Mouse (Mus musculus) MEL (cell line): ENCODE results near the gene Ppa1.

Experiments used
- CTCF ChIP-seq, 3 experiments: IDR thresholded peaks in 2 of 3; conservative IDR thresholded peaks in 1 of 3; 2 replicates each; pipeline ENCODE4 v1.5.1; 2011 to 2012; ENCODE audit warnings: low read length in 3 of 3, low read depth in 2 of 3, mild to moderate bottlenecking in 2 of 3, improper control_type of control experiment in 1 of 3, inconsistent platforms in 1 of 3, mixed read lengths in 1 of 3, moderate library complexity in 1 of 3; ENCODE audit not compliant: control insufficient read depth in 1 of 3, insufficient read depth in 1 of 3, poor library complexity in 1 of 3, severe bottlenecking in 1 of 3
- ELF1 ChIP-seq: IDR thresholded peaks from 2 replicates; pipeline ENCODE4 v1.6.1; 2014; ENCODE audit warnings: low read depth, mild to moderate bottlenecking, inconsistent platforms, low read length, improper control_type of control experiment, moderate library complexity
- GABPA ChIP-seq: IDR thresholded peaks from 2 replicates; pipeline ENCODE4 v1.6.1; 2012; ENCODE audit warnings: low read depth, mild to moderate bottlenecking, inconsistent platforms, low read length, improper control_type of control experiment, moderate library complexity
- GATA1 ChIP-seq: IDR thresholded peaks from 2 replicates; pipeline ENCODE4 v1.6.1; 2011; ENCODE audit warnings: low read depth, low read length, improper control_type of control experiment
- MYB ChIP-seq: IDR thresholded peaks from 2 replicates; pipeline ENCODE4 v1.6.1; 2011; ENCODE audit warnings: mild to moderate bottlenecking, low read depth, low read length, improper control_type of control experiment
- NELFE ChIP-seq: IDR thresholded peaks from 2 replicates; pipeline ENCODE4 v1.6.1; 2011; ENCODE audit warnings: low read depth, low read length, improper control_type of control experiment
- POLR2A ChIP-seq, 2 experiments: IDR thresholded peaks; 2 replicates each; pipeline ENCODE4 v1.6.1; 2011 to 2012; ENCODE audit warnings: low read length in 2 of 2, mild to moderate bottlenecking in 2 of 2, control low read depth in 1 of 2, improper control_type of control experiment in 1 of 2, low read depth in 1 of 2, moderate library complexity in 1 of 2; ENCODE audit not compliant: control insufficient read depth in 1 of 2, insufficient read depth in 1 of 2, poor library complexity in 1 of 2
- USF1 ChIP-seq: IDR thresholded peaks from 2 replicates; pipeline ENCODE4 v1.6.1; 2014; ENCODE audit warnings: low read depth, mild to moderate bottlenecking, inconsistent platforms, low read length, improper control_type of control experiment, moderate library complexity
- ZNF384 ChIP-seq: IDR thresholded peaks from 2 replicates; pipeline ENCODE4 v1.6.1; 2012; ENCODE audit warnings: low read depth, mild to moderate bottlenecking, inconsistent platforms, low read length, improper control_type of control experiment

DNA sequence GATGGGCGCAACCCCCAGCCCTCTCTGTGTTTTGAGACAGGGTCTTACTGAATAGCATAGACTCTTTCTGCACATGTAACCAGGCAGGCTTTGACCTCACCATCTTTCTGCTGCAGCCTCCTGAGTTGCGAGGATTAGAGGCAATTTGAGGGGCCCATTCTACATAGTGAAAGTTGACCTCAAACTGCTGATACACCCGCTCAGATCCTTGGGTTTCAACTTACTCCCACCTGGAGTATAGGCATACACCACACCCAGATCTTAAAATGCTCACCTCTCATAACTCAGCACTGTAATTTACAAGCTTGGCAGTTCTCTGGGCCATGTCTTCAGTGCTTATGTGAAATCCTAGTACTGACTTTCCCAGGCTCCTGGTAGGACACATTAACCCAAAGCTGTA lies 6.8 kb downstream of the Ppa1 start:
- TF ChIP-seq GATA1 (no peak), NELFE (no peak), ELF1 (no peak), ZNF384 (no peak), GABPA (no peak), MYB (no peak), CTCF (IDR thresholded peaks at IDR 0.05 in 2 of 3, conservative IDR thresholded peaks at IDR 0.05 in 1 of 3; ENCODE audit: control insufficient read depth in 1 of 3, insufficient read depth in 1 of 3, low read depth in 2 of 3, low read length in 3 of 3, poor library complexity in 1 of 3, severe bottlenecking in 1 of 3) (no peak), POLR2A (IDR thresholded peaks at IDR 0.05; ENCODE audit: control insufficient read depth in 1 of 2, insufficient read depth in 1 of 2, low read depth in 1 of 2, low read length in 2 of 2, poor library complexity in 1 of 2) (no peak), USF1 (no peak)
